Mouse (Mus musculus) kidney, postnatal 25 days (tissue): ENCODE results near the gene Tcn2.
"Not testable (repeated sequence)": the region's sequence is repeated elsewhere in the genome, so short reads cannot be mapped to it uniquely, and the experiment has no call there.

Source experiments
- DNase-seq, 2 experiments: peaks; one replicate each; pipeline ENCODE4 v3.0.0; 2021; ENCODE audit warnings: mixed read lengths in 2 of 2

Tcn2 gene

GRCm38 (mm10) chr11:3931511-3932211 is at the start of gene Tcn2:
Gene Tcn2 (minus strand): TSS chr11:3932159.
- DNase-seq = peak; percentile 97

GRCm38 (mm10) chr11:3981536-3981935 is 49.6 kb upstream of the Tcn2 start:
- DNase-seq = no peak

GRCm38 (mm10) chr11:3978421-3978820 is 46.5 kb upstream of the Tcn2 start:
- no peak for DNase-seq

GRCm38 (mm10) chr11:3976678-3977077 is 44.7 kb upstream of the Tcn2 start, which contains the start of gene 4930556J24Rik:
Gene 4930556J24Rik (minus strand): TSS chr11:3976778.
- DNase-seq = peak in 1 of 2 experiments; percentile 18

GRCm38 (mm10) chr11:3974311-3974710 is 42.4 kb upstream of the Tcn2 start:
- DNase-seq = peak in 1 of 2 experiments; percentile 36

- peak in 1 of 2 experiments; percentile 31 for DNase-seq
Observed at GRCm38 (mm10) chr11:3973081-3973480, 41.1 kb upstream of the Tcn2 start.

GRCm38 (mm10) chr11:3970361-3970760 is 38.4 kb upstream of the Tcn2 start:
- DNase-seq = peak in 1 of 2 experiments; percentile 16

GRCm38 (mm10) chr11:3969837-3970236 is 37.9 kb upstream of the Tcn2 start:
- DNase-seq = peak in 1 of 2 experiments; percentile 62

- DNase-seq = peak in 1 of 2 experiments; percentile 3
Observed at GRCm38 (mm10) chr11:3964416-3965172, 32.6 kb upstream of the Tcn2 start.

- DNase-seq = peak; percentile 84 to 90
Observed at GRCm38 (mm10) chr11:3963610-3964415, 31.9 kb upstream of the Tcn2 start, which contains the start of gene Pes1. Gene Pes1 (plus strand): TSS chr11:3963975.

GRCm38 (mm10) chr11:3963155-3963554 is 31.2 kb upstream of the Tcn2 start:
- DNase-seq = peak; percentile 36 to 56

GRCm38 (mm10) chr11:3961761-3962160 is 29.8 kb upstream of the Tcn2 start:
- peak in 1 of 2 experiments; percentile 7 for DNase-seq

- DNase-seq = no peak
Observed at GRCm38 (mm10) chr11:3960901-3961300, 28.9 kb upstream of the Tcn2 start.

- DNase-seq = peak in 1 of 2 experiments; percentile 18
Observed at GRCm38 (mm10) chr11:3955371-3955770, 23.4 kb upstream of the Tcn2 start.

GRCm38 (mm10) chr11:3954876-3955275 is 22.9 kb upstream of the Tcn2 start:
- not testable (repeated sequence) for DNase-seq

GRCm38 (mm10) chr11:3946386-3946785 is 14.4 kb upstream of the Tcn2 start:
- no peak for DNase-seq

GRCm38 (mm10) chr11:3941371-3941770 is 9.4 kb upstream of the Tcn2 start:
- peak in 1 of 2 experiments; percentile 60 for DNase-seq

GRCm38 (mm10) chr11:3937321-3937874 is 5.4 kb upstream of the Tcn2 start:
- DNase-seq = peak; percentile 60 to 85

GRCm38 (mm10) chr11:3936318-3936717 is 4.4 kb upstream of the Tcn2 start:
- DNase-seq = no peak

GRCm38 (mm10) chr11:3935135-3935534 is 3.2 kb upstream of the Tcn2 start:
- peak; percentile 50 to 74 for DNase-seq

GRCm38 (mm10) chr11:3933756-3934285 is 1.9 kb upstream of the Tcn2 start:
- DNase-seq = peak in 1 of 2 experiments; percentile 67

- DNase-seq = peak in 1 of 2 experiments; percentile 73
Observed at GRCm38 (mm10) chr11:3930931-3931330, 1.0 kb downstream of the Tcn2 start.
